Mouse (Mus musculus): ENCODE data around the gene Cldn24. TPM values are rescaled to one million over a fixed set of nuclear protein-coding genes. Genes with fewer than 3 reads are reported as not detected.
A peak's percentile ranks its signal among the peaks of the same experiment; 100 is the strongest.

The Cldn24 gene
- polyA plus RNA-seq, 1 experiment from 2014 or later, result not detected

DNA sequence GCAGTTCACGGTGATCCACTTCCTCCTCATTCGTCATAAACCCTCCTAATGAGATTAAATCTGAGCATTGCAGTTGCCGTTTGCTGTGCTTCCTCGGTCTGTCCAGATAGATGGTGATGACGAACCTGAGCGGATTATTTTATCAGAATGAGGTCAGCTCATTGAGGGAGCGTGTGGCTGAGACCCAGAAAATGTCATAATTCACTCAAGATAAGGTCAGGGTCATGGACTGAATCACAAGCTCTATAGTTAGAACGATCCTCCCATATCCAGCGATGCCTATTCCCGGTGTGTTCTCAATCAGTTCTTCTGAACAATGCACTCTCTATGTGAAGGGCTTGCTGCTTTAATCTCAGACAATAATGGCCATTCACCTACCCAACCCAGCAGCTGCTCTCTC is 34.2 kb upstream of the Cldn24 start:
- Histone ChIP-seq H3K27ac (replicated peaks; ENCODE audit: low read depth, low read length) (no peak overlapping the region), H3K9me3 (ENCODE audit: control insufficient read depth, low read length) (no peaks in the 10 kb centered on the region), H3K36me3 (ENCODE audit: control insufficient read depth, insufficient read depth, low read length) (no peaks in the 10 kb centered on the region), H3K4me2 (ENCODE audit: low read length) (peak overlapping the region; percentile 28; the same call in 1 of the 2 replicates), H3K27me3 (ENCODE audit: control insufficient read depth, insufficient read depth, low read length) (no peaks in the 10 kb centered on the region), H3K4me3 (replicated peaks; ENCODE audit: low read depth, low read length) (no peak overlapping the region), H3K4me1 (ENCODE audit: control insufficient read depth, insufficient read depth, low read length) (peaks cover 4% of the 10 kb centered on the region; the same call in 1 of the 2 replicates), H3K9ac (replicated peaks; ENCODE audit: low read length) (no peak overlapping the region)
- 38% methylated on average over 10 of the region's 10 CpGs for WGBS
- ATAC-seq (ENCODE audit: low FRiP score, low TSS enrichment) (no peak), DNase-seq (peak; percentile 32)

GRCm38 (mm10) chr8:47791986-47792385 is 30.0 kb upstream of the Cldn24 start:
- no peak for ATAC-seq (ENCODE audit: low FRiP score, low TSS enrichment)
- Histone ChIP-seq H3K27me3 (ENCODE audit: control insufficient read depth, insufficient read depth, low read length) (no peaks in the 10 kb centered on the region), H3K4me2 (ENCODE audit: low read length) (no peak overlapping the region), H3K27ac (replicated peaks; ENCODE audit: low read depth, low read length) (no peak overlapping the region), H3K9ac (replicated peaks; ENCODE audit: low read length) (no peak overlapping the region), H3K4me3 (replicated peaks; ENCODE audit: low read depth, low read length) (no peak overlapping the region), H3K9me3 (ENCODE audit: control insufficient read depth, low read length) (no peaks in the 10 kb centered on the region), H3K4me1 (ENCODE audit: control insufficient read depth, insufficient read depth, low read length) (peaks cover 4% of the 10 kb centered on the region; the same call in 1 of the 2 replicates), H3K36me3 (ENCODE audit: control insufficient read depth, insufficient read depth, low read length) (no peaks in the 10 kb centered on the region)
- DNase-seq, result peak; percentile 10
- 76% methylated on average over 9 of the region's 9 CpGs for WGBS

DNA sequence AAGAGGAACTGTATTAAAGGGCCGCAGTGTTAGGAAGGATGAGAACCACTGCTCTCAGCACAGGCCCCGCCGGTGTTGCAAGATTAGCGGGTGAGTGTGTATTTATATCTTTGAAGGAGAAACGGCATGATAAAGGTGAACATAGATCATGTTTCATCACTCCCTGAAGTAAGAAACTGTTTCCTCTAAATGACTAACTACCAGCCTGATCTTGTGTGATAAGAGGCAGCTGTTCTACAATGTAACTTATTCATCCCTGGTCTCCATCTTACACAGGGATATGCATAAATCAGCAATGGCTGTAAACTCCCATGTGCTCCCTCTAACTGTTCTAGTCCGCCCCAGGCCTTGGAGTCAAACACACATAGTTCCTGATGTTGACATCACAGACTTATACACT is 22.5 kb upstream of the Cldn24 start:
- Histone ChIP-seq H3K4me2 (ENCODE audit: low read length) (no peak overlapping the region), H3K9me3 (ENCODE audit: control insufficient read depth, low read length) (no peaks in the 10 kb centered on the region), H3K4me3 (replicated peaks; ENCODE audit: low read depth, low read length) (no peak overlapping the region), H3K9ac (replicated peaks; ENCODE audit: low read length) (no peak overlapping the region), H3K4me1 (ENCODE audit: control insufficient read depth, insufficient read depth, low read length) (no peaks in the 10 kb centered on the region), H3K36me3 (ENCODE audit: control insufficient read depth, insufficient read depth, low read length) (no peaks in the 10 kb centered on the region), H3K27ac (replicated peaks; ENCODE audit: low read depth, low read length) (no peak overlapping the region), H3K27me3 (ENCODE audit: control insufficient read depth, insufficient read depth, low read length) (no peaks in the 10 kb centered on the region)
- ATAC-seq (ENCODE audit: low FRiP score, low TSS enrichment) (no peak), DNase-seq (no peak)
- WGBS, result 91% methylated on average over 6 of the region's 6 CpGs

DNA sequence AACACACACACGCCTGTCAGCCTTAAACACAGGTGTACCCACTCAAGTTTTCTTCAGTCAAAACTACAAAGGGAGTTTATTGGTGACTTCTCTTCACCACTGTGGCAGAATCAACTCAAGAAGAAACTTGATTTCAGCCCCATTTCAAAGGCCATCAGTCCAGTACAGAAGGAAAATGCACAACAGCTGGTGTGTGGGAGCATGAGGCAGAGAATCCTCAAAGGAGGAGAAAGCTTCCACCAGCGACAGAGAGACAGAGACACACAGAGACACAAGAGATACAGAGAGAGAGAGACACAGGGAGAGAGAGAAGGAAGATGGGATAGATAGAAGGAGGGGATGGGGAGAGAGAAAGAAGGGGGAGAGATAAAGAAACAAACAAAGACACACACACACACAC is 19.6 kb upstream of the Cldn24 start:
- no peaks in the 10 kb centered on the region for H3K27me3 ChIP-seq (ENCODE audit: control insufficient read depth, insufficient read depth, low read length)
- ATAC-seq (ENCODE audit: low FRiP score, low TSS enrichment) (no peak), DNase-seq (no peak)
- no peak overlapping the region for H3K4me3 ChIP-seq (replicated peaks; ENCODE audit: low read depth, low read length)
- no peaks in the 10 kb centered on the region for H3K4me1 ChIP-seq (ENCODE audit: control insufficient read depth, insufficient read depth, low read length)
- H3K36me3 ChIP-seq (ENCODE audit: control insufficient read depth, insufficient read depth, low read length), result no peaks in the 10 kb centered on the region
- no peaks in the 10 kb centered on the region for H3K9me3 ChIP-seq (ENCODE audit: control insufficient read depth, low read length)
- no peak overlapping the region for H3K9ac ChIP-seq (replicated peaks; ENCODE audit: low read length)
- H3K4me2 ChIP-seq (ENCODE audit: low read length), result no peak overlapping the region
- H3K27ac ChIP-seq (replicated peaks; ENCODE audit: low read depth, low read length), result no peak overlapping the region
- WGBS, result 76% methylated on average over 2 of the region's 2 CpGs

DNA sequence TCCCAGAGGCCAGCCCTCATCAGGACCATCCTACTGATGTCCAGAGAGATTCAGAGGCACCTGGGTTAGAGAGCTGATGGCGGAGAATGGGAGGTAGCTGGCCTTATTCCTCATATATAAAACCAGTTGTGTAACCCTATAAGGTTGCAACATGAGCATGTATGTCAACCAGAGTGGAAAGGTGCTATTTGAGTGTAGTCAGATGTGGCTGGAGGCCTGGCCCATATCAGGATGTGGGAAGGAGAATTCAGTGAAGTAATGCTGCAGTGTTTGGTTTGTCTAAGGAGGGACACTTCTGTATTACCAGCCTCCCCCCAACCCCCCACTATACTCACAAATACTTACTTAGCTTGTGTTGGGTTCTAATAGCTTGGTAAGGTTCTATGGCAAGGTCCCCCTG is 17.7 kb upstream of the Cldn24 start:
- no peaks in the 10 kb centered on the region for H3K36me3 ChIP-seq (ENCODE audit: control insufficient read depth, insufficient read depth, low read length)
- H3K27me3 ChIP-seq (ENCODE audit: control insufficient read depth, insufficient read depth, low read length), result no peaks in the 10 kb centered on the region
- no peaks in the 10 kb centered on the region for H3K9me3 ChIP-seq (ENCODE audit: control insufficient read depth, low read length)
- WGBS, result 85% methylated on average over 1 of the region's 1 CpGs
- DNase-seq (no peak), ATAC-seq (ENCODE audit: low FRiP score, low TSS enrichment) (no peak)
- H3K4me1 ChIP-seq (ENCODE audit: control insufficient read depth, insufficient read depth, low read length), result no peaks in the 10 kb centered on the region
- H3K4me2 ChIP-seq (ENCODE audit: low read length), result no peak overlapping the region
- no peak overlapping the region for H3K27ac ChIP-seq (replicated peaks; ENCODE audit: low read depth, low read length)
- no peak overlapping the region for H3K4me3 ChIP-seq (replicated peaks; ENCODE audit: low read depth, low read length)
- H3K9ac ChIP-seq (replicated peaks; ENCODE audit: low read length), result no peak overlapping the region

DNA sequence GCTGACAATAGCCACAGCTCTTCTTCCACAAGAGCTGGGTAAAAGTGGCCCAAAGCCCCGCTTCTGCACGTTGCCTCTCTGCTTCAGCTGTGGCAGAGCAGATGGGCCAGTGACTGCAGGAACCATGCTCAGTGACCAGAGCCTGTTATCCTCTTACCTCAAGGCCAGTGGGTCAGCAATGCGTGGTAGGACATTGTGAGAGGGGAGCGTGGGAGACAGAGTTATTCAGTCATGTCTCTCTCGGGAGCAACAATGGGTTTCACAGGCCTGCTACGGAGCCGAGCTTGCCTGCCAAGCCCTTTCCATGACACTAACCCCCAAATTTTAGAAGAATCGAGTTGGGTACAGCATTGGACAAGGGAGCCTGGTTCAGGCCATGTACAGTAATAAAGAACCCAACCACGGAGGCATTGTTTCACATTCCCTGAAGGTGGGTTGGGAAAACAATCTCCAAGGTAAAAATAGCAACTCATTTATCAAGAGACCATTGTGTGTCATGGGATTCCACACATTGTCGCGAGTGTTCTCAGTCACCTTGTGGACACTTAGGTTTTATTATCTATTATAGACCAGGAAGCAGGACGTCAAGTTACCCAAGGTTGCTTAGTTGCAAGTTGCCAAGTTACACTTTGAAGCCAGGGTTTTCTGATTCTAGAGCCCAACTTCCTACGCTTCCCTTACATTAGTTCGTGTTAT is 11.8 kb upstream of the Cldn24 start:
- DNase-seq (no peak), ATAC-seq (ENCODE audit: low FRiP score, low TSS enrichment) (no peak)
- H3K9me3 ChIP-seq (ENCODE audit: control insufficient read depth, low read length), result no peaks in the 10 kb centered on the region
- H3K27ac ChIP-seq (replicated peaks; ENCODE audit: low read depth, low read length), result no peak overlapping the region
- WGBS, result 85% methylated on average over 14 of the region's 14 CpGs
- H3K36me3 ChIP-seq (ENCODE audit: control insufficient read depth, insufficient read depth, low read length), result no peaks in the 10 kb centered on the region
- H3K4me1 ChIP-seq (ENCODE audit: control insufficient read depth, insufficient read depth, low read length), result no peaks in the 10 kb centered on the region
- no peak overlapping the region for H3K9ac ChIP-seq (replicated peaks; ENCODE audit: low read length)
- no peak overlapping the region for H3K4me2 ChIP-seq (ENCODE audit: low read length)
- H3K4me3 ChIP-seq (replicated peaks; ENCODE audit: low read depth, low read length), result no peak overlapping the region
- H3K27me3 ChIP-seq (ENCODE audit: control insufficient read depth, insufficient read depth, low read length), result no peaks in the 10 kb centered on the region

DNA sequence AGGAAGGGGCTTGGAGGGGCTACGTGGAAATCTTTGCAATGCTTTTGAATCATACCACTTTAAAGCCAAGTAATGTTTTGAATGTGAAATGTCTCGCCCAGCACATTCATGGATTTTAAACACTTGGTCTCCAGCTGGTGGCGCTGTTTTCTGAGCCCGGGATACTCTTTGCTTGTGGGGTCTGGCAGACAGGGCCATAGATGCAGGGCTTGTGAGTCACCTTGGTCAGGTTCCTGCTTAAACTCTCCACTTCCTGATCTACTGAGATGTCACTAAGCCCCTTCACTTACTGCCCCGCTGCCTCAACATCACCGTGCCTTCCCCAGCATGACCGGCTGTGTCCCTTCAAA is 11.3 kb upstream of the Cldn24 start:
- Histone ChIP-seq H3K27ac (replicated peaks; ENCODE audit: low read depth, low read length) (no peak overlapping the region), H3K9ac (replicated peaks; ENCODE audit: low read length) (no peak overlapping the region), H3K4me2 (ENCODE audit: low read length) (no peak overlapping the region), H3K4me3 (replicated peaks; ENCODE audit: low read depth, low read length) (no peak overlapping the region), H3K9me3 (ENCODE audit: control insufficient read depth, low read length) (no peaks in the 10 kb centered on the region), H3K36me3 (ENCODE audit: control insufficient read depth, insufficient read depth, low read length) (no peaks in the 10 kb centered on the region), H3K27me3 (ENCODE audit: control insufficient read depth, insufficient read depth, low read length) (no peaks in the 10 kb centered on the region), H3K4me1 (ENCODE audit: control insufficient read depth, insufficient read depth, low read length) (no peaks in the 10 kb centered on the region)
- ATAC-seq (ENCODE audit: low FRiP score, low TSS enrichment) (no peak), DNase-seq (no peak)
- 78% methylated on average over 7 of the region's 7 CpGs for WGBS

DNA sequence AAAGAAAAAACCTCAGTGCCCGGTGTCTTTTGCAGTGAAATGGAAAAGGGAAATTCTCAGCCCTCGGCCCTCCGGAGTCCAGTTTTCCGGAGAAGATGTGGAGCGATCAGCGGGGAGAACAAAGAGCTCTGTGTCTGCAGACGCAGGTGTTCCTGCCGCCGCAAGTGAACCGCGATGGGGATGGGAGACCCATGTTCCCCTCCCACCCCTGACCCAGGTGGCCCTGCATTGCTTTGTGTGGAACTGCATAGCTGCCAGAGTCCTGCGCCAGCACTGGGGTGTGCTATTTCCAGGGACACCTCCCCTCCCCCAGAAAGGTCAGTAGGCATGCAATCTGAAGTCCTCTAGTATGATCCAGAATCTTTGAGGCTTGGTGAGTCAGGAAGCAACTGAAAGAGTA is 10.7 kb upstream of the Cldn24 start:
- no peak for DNase-seq
- no peak overlapping the region for H3K4me3 ChIP-seq (replicated peaks; ENCODE audit: low read depth, low read length)
- no peaks in the 10 kb centered on the region for H3K36me3 ChIP-seq (ENCODE audit: control insufficient read depth, insufficient read depth, low read length)
- no peak overlapping the region for H3K4me2 ChIP-seq (ENCODE audit: low read length)
- H3K9me3 ChIP-seq (ENCODE audit: control insufficient read depth, low read length), result no peaks in the 10 kb centered on the region
- no peaks in the 10 kb centered on the region for H3K27me3 ChIP-seq (ENCODE audit: control insufficient read depth, insufficient read depth, low read length)
- 88% methylated on average over 12 of the region's 12 CpGs for WGBS
- H3K27ac ChIP-seq (replicated peaks; ENCODE audit: low read depth, low read length), result no peak overlapping the region
- no peak overlapping the region for H3K9ac ChIP-seq (replicated peaks; ENCODE audit: low read length)
- no peak for ATAC-seq (ENCODE audit: low FRiP score, low TSS enrichment)
- H3K4me1 ChIP-seq (ENCODE audit: control insufficient read depth, insufficient read depth, low read length), result no peaks in the 10 kb centered on the region

- Histone ChIP-seq H3K27ac (replicated peaks; ENCODE audit: low read depth, low read length) (no peak overlapping the region), H3K9me3 (ENCODE audit: control insufficient read depth, low read length) (no peaks in the 10 kb centered on the region), H3K27me3 (ENCODE audit: control insufficient read depth, insufficient read depth, low read length) (no peaks in the 10 kb centered on the region), H3K36me3 (ENCODE audit: control insufficient read depth, insufficient read depth, low read length) (no peaks in the 10 kb centered on the region), H3K4me3 (replicated peaks; ENCODE audit: low read depth, low read length) (no peak overlapping the region), H3K4me1 (ENCODE audit: control insufficient read depth, insufficient read depth, low read length) (no peaks in the 10 kb centered on the region), H3K4me2 (ENCODE audit: low read length) (no peak overlapping the region), H3K9ac (replicated peaks; ENCODE audit: low read length) (no peak overlapping the region)
- 89% methylated on average over 8 of the region's 8 CpGs for WGBS
- ATAC-seq (ENCODE audit: low FRiP score, low TSS enrichment), result no peak
- DNase-seq, result no peak
These were observed 2.9 kb upstream of the Cldn24 start for GRCm38 (mm10) chr8:47819034-47819433.

Measured in midbrain, embryonic 14.5 days (tissue).